Mouse (Mus musculus) heart, embryonic 14.5 days (tissue): ENCODE results near the gene Cog4. TPM values are rescaled to one million over a fixed set of nuclear protein-coding genes. Genes with fewer than 3 reads are reported as not detected.
A peak's percentile ranks its signal among the peaks of the same experiment; 100 is the strongest.

Source experiments
- ATAC-seq: fragments of 200-750 bp; cut with Nextera tagmentation; 2 replicates; pipeline ENCODE4 v1.8.0; 2017; ENCODE audit warnings: low read depth, moderate TSS enrichment; ENCODE audit not compliant: insufficient number of reproducible peaks, insufficient read depth, low FRiP score
- H3K27ac ChIP-seq, 2 experiments: fragments of 200-500 bp in 1 of 2; fragments of 300-500 bp in 1 of 2; sonication (generic) in 1 of 2; replicated peaks in 1 of 2; 2 replicates each; pipeline ENCODE4 v1.5.1; 2012 to 2014; ENCODE audit warnings: low read depth in 2 of 2, low read length in 2 of 2, control low read depth in 1 of 2, mild to moderate bottlenecking in 1 of 2, mixed read lengths in 1 of 2; ENCODE audit not compliant: control insufficient read depth in 1 of 2, insufficient read depth in 1 of 2
- H3K27me3 ChIP-seq: fragments of 300-500 bp; sonication (generic); 2 replicates; pipeline ENCODE4 v1.6.1; 2014; ENCODE audit warnings: mild to moderate bottlenecking, low read length, control low read depth; ENCODE audit not compliant: control insufficient read depth, insufficient read depth
- H3K36me3 ChIP-seq: fragments of 300-500 bp; sonication (generic); 2 replicates; pipeline ENCODE4 v1.6.1; 2014; ENCODE audit warnings: mild to moderate bottlenecking, control low read depth, low read length, mixed read lengths; ENCODE audit not compliant: control insufficient read depth, insufficient read depth
- H3K4me1 ChIP-seq, 2 experiments: fragments of 200-500 bp in 1 of 2; fragments of 300-500 bp in 1 of 2; sonication (generic) in 1 of 2; 2 replicates each; pipeline ENCODE4 v1.6.1; 2012 to 2014; ENCODE audit warnings: low read length in 2 of 2, control low read depth in 1 of 2, mixed read lengths in 1 of 2; ENCODE audit not compliant: control insufficient read depth in 2 of 2, insufficient read depth in 2 of 2
- H3K4me2 ChIP-seq: fragments of 300-500 bp; sonication (generic); 2 replicates; pipeline ENCODE4 v1.6.1; 2014; ENCODE audit warnings: mild to moderate bottlenecking, low read length
- H3K4me3 ChIP-seq, 2 experiments: fragments of 200-500 bp in 1 of 2; fragments of 300-500 bp in 1 of 2; sonication (generic) in 1 of 2; 2 replicates each; pipeline ENCODE4 v1.5.1; 2012 to 2014; ENCODE audit warnings: low read length in 2 of 2, mild to moderate bottlenecking in 2 of 2, control low read depth in 1 of 2, low read depth in 1 of 2, moderate library complexity in 1 of 2; ENCODE audit not compliant: control insufficient read depth in 1 of 2, insufficient read depth in 1 of 2
- H3K9ac ChIP-seq: fragments of 300-500 bp; sonication (generic); 2 replicates; pipeline ENCODE4 v1.6.1; 2014; ENCODE audit warnings: mild to moderate bottlenecking, low read length
- H3K9me3 ChIP-seq: fragments of 300-500 bp; sonication (generic); 2 replicates; pipeline ENCODE4 v1.6.1; 2016; ENCODE audit warnings: low read length, control low read depth; ENCODE audit not compliant: control insufficient read depth
- WGBS: fragments of 180-500 bp; shearing (Covaris S2); extraction: QIAGEN DNeasy Blood & Tissue Kit; methylation state at CpG from one replicate; pipeline ENCODE4 v1.1.7; 2014; 5-methylcytosine and 5-hydroxymethylcytosine counted together
- polyA plus RNA-seq: library from polyadenylated mRNA; unstranded; fragments of >200 nt; fragmentation: Nextera tagmentation; extraction: Ambion mirVana; gene quantifications from 2 replicates; pipeline ENCODE4 v1.2.1, GENCODE M21; 2014

Cog4 gene
- polyA plus RNA-seq, 1 experiment from 2014 or later, result 62.0 TPM

DNA sequence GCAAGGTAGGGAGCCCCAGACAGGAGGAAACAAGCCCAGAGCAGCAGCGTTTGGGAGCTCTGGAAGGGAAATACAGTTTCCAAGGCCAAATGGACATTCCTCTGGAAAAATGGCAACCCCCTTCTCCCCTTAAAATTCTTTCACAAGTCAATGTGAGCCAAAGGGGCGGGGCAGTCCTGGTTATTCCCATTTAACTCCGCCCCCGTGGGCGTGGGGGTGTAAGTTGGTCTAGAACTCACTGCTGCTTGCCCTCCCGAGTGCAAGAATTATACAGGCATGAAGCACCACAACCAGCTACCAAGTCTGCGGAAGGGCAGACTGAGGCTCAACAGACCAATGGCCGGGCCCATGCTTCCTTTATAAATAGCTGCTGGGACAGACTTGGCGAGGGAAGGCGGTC lies 48.5 kb downstream of the Cog4 start:
- no peak overlapping the region for H3K9ac ChIP-seq
- no peaks in the 10 kb centered on the region for H3K9me3 ChIP-seq
- H3K36me3 ChIP-seq, result peaks cover 23% of the 10 kb centered on the region
- no peaks in the 10 kb centered on the region for H3K27me3 ChIP-seq
- H3K4me1 ChIP-seq, result peaks cover 3 to 4% of the 10 kb centered on the region in 2 experiments; a peak in 1 of 4 replicates
- H3K4me2 ChIP-seq, result no peak overlapping the region
- WGBS, result 76% methylated on average over 10 of the region's 10 CpGs
- no peak for ATAC-seq
- no peak overlapping the region for H3K4me3 ChIP-seq
- H3K27ac ChIP-seq, result no peak overlapping the region

DNA sequence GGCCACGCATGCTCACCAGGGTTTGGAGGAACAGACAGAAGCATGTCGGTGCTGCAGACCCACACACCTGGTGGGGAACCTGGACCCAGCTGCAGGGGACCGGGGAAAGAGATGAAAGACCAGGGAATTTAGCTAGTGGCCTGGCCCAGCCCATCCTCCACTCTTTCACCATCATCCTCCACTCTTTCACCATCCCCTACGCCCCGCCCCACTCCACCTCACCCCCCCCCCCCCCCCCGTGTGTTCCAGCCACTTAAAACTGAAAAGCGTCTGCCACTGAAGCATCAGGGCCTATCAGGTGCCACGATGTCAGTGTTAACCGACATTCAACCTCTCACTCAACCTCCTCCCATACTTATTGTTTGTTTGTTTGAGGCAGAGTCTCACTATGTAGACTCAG lies 48.9 kb downstream of the Cog4 start:
- no peaks in the 10 kb centered on the region for H3K9me3 ChIP-seq
- H3K27me3 ChIP-seq, result no peaks in the 10 kb centered on the region
- H3K9ac ChIP-seq, result no peak overlapping the region
- H3K27ac ChIP-seq, result no peak overlapping the region
- no peak overlapping the region for H3K4me3 ChIP-seq
- no peak for ATAC-seq
- peaks cover under 1 to 1% of the 10 kb centered on the region in 2 experiments; a peak in 1 of 4 replicates for H3K4me1 ChIP-seq
- H3K36me3 ChIP-seq, result peaks cover 21% of the 10 kb centered on the region
- WGBS, result 72% methylated on average over 8 of the region's 9 CpGs
- H3K4me2 ChIP-seq, result no peak overlapping the region

DNA sequence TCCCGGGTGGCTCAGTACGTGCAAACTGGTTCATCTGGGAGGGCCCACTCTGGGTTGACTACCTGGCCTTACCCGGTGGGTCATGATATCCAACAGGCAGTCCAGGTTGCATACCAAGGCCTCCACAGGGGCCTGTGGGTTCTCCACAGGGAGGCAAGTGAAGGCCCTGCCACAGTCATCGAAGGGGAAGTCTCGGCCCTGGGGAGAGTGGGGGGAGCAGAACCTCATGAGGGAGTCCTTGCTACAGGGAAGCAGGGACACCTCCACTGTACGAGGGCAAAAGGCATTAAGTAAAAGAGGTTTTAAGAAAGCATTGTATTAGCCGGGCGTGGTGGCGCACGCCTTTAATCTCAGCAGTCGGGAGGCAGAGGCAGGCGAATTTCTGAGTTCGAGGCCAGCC lies 49.4 kb downstream of the Cog4 start:
- Histone ChIP-seq H3K27me3 (no peaks in the 10 kb centered on the region), H3K4me3 (no peak overlapping the region), H3K4me1 (no peaks in the 10 kb centered on the region), H3K27ac (no peak overlapping the region), H3K9ac (no peak overlapping the region), H3K4me2 (no peak overlapping the region), H3K36me3 (peaks cover 21% of the 10 kb centered on the region), H3K9me3 (no peaks in the 10 kb centered on the region)
- ATAC-seq, result no peak
- WGBS, result 90% methylated on average over 13 of the region's 13 CpGs

GRCm38 (mm10) chr8:110897495-110897894 lies 51.1 kb downstream of the Cog4 start:
- Histone ChIP-seq H3K9me3 (no peaks in the 10 kb centered on the region), H3K9ac (no peak overlapping the region), H3K4me2 (no peak overlapping the region), H3K27me3 (no peaks in the 10 kb centered on the region), H3K4me3 (no peak overlapping the region), H3K36me3 (peaks cover 21% of the 10 kb centered on the region), H3K27ac (no peak overlapping the region), H3K4me1 (peaks cover 0 to 8% of the 10 kb centered on the region in 2 experiments; a peak in 1 of 4 replicates)
- ATAC-seq, result no peak
- WGBS, result 91% methylated on average over 6 of the region's 6 CpGs

DNA sequence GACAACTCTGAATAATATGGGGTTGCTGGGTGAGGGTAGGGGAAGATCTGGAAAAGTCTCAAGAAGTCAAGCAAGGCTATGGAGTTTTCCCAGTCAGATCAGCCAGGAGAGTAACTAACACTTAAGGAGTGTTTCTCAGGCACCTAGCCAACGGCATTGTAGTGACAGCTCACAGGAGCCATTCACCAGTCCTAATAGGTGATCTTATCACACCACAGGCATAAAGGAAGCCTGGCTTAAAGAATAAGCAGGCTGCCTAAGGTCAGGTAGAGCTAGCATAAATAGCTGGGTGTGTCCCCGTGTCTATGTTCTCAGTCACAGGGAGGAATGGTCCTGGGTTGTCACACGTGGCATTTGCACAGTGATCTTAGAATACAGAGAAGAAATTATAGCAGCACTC lies 54.7 kb downstream of the Cog4 start:
- Histone ChIP-seq H3K4me3 (no peak overlapping the region), H3K9me3 (no peaks in the 10 kb centered on the region), H3K27ac (no peak overlapping the region), H3K4me1 (peaks cover 0 to 8% of the 10 kb centered on the region in 2 experiments; a peak in 1 of 4 replicates), H3K27me3 (no peaks in the 10 kb centered on the region), H3K36me3 (peaks cover 19% of the 10 kb centered on the region), H3K4me2 (no peak overlapping the region), H3K9ac (no peak overlapping the region)
- ATAC-seq, result no peak
- 76% methylated on average over 3 of the region's 3 CpGs for whole genome bisulfite sequencing

GRCm38 (mm10) chr8:110901839-110902578 lies 55.6 kb downstream of the Cog4 start, which contains the start of gene Fuk:
Gene Fuk (minus strand): TSS chr8:110902488.
- Histone ChIP-seq H3K4me3 (peak within 1 kb of the TSS; percentile 75 to 83), H3K9ac (peak within 1 kb of the TSS; percentile 86), H3K36me3 (peaks cover 19% of the 10 kb centered on the region), H3K9me3 (no peaks in the 10 kb centered on the region), H3K27me3 (no peaks in the 10 kb centered on the region), H3K4me1 (peaks cover 0 to 8% of the 10 kb centered on the region in 2 experiments; a peak in 1 of 4 replicates), H3K4me2 (peak within 1 kb of the TSS; percentile 76), H3K27ac (no peak within 1 kb of the TSS)
- 3% methylated on average over 30 of the region's 30 CpGs for WGBS
- peak; percentile 68; the same call in 1 of the 2 replicates for ATAC-seq

GRCm38 (mm10) chr8:110902579-110902965 lies 56.2 kb downstream of the Cog4 start:
- Histone ChIP-seq H3K27me3 (no peaks in the 10 kb centered on the region), H3K4me2 (peak overlapping the region; percentile 76), H3K9ac (no peak overlapping the region), H3K27ac (no peak overlapping the region), H3K4me3 (peak overlapping the region in 1 of 2 experiments; percentile 75; a peak in 2 of 4 replicates), H3K4me1 (peaks cover 0 to 8% of the 10 kb centered on the region in 2 experiments; a peak in 1 of 4 replicates), H3K9me3 (no peaks in the 10 kb centered on the region), H3K36me3 (peaks cover 19% of the 10 kb centered on the region)
- 65% methylated on average over 2 of the region's 2 CpGs for WGBS
- no peak for ATAC-seq
